ENCODE assay signal across 8 mouse cellular contexts in genomic region chr2:8673751-8674378, GRCm38 (mm10).
DNase-seq lines count a peak whose midpoint lies in the region; TF ChIP-seq lines count a peak whose summit lies in the region.
"Had no signal": no experiment of that assay in that cellular context is flagged by ENCODE, and none has a peak within 500 bp of the region (broad histone marks: within the 10 kb centered on the region; RNA-seq: fewer than 3 reads in every experiment).

No protein-coding gene starts in this region.

- TF ChIP-seq CTCF in E14TG2a.4 (conservative IDR thresholded peaks at IDR 0.05; ENCODE audit: low read length), result peak; percentile 36
- TF ChIP-seq CTCF in cortical plate, adult 2 months (IDR thresholded peaks at IDR 0.05; ENCODE audit: extremely low read depth, insufficient read depth, low read length), result peak; percentile 49; the same call in 1 of the 2 replicates

- H3K4me1 ChIP-seq in E14TG2a.4 (replicated peaks; ENCODE audit: low read depth, low read length), result no peaks in the 10 kb centered on the region
- peaks cover 1% of the 10 kb centered on the region; the same call in 1 of the 2 replicates for H3K4me1 ChIP-seq in cortical plate, adult 2 months (ENCODE audit: control insufficient read depth, insufficient read depth, low read length)
- H3K4me1 ChIP-seq: liver, embryonic 13.5 days had no signal

- no peaks in the 10 kb centered on the region for H3K9me3 ChIP-seq in E14TG2a.4 (ENCODE audit: low read length)
- H3K9me3 ChIP-seq: liver, embryonic 13.5 days had no signal

- no peak for TF ChIP-seq POLR2A in cortical plate, adult 2 months (IDR thresholded peaks at IDR 0.05; ENCODE audit: extremely low read depth, insufficient read depth, low read length)

- DNase-seq in adipocyte (ENCODE audit: low spot score), result peak; percentile 74
- DNase-seq in heart, postnatal 36 days, result peak; percentile 35 to 68
- peak; percentile 52 to 84 for DNase-seq in layer of hippocampus, adult 8-10 months (ENCODE audit: low spot score in 2 of 2)
- DNase-seq in lung, postnatal 14 days, result peak; percentile 77
- peak; percentile 86 to 88 for DNase-seq in right cerebral cortex, adult 2 months (ENCODE audit: low spot score in 2 of 2)
- DNase-seq: liver, embryonic 13.5 days had no signal

- no peaks in the 10 kb centered on the region; the same call in 1 of the 2 replicates for H3K27me3 ChIP-seq in E14TG2a.4 (ENCODE audit: insufficient read depth, low read length)
- H3K27me3 ChIP-seq: liver, embryonic 13.5 days had no signal

- intact Hi-C loops in heart, postnatal 36 days (cut with DNase I), result loop anchor here (2.0 to 10.0 kb wide), 2 partner anchors 1211 to 1615 kb away; partner anchors contain the start of genes 4930412O13Rik and 9230102O04Rik

- no peak overlapping the region for H3K27ac ChIP-seq in cortical plate, adult 2 months (ENCODE audit: insufficient read depth, low read length)
- H3K27ac ChIP-seq: liver, embryonic 13.5 days had no signal

- no peak overlapping the region for H3K4me3 ChIP-seq in E14TG2a.4 (replicated peaks; ENCODE audit: low read length)
- H3K4me3 ChIP-seq in cortical plate, adult 2 months (ENCODE audit: insufficient read depth, low read length), result no peak overlapping the region
- H3K4me3 ChIP-seq: liver, embryonic 13.5 days had no signal

- H3K36me3 ChIP-seq in E14TG2a.4 (ENCODE audit: insufficient read depth, low read length), result no peaks in the 10 kb centered on the region
- H3K36me3 ChIP-seq: liver, embryonic 13.5 days had no signal
